Mouse (Mus musculus): Measurements from ENCODE around the gene Arhgef28.

The Arhgef28 gene

DNA sequence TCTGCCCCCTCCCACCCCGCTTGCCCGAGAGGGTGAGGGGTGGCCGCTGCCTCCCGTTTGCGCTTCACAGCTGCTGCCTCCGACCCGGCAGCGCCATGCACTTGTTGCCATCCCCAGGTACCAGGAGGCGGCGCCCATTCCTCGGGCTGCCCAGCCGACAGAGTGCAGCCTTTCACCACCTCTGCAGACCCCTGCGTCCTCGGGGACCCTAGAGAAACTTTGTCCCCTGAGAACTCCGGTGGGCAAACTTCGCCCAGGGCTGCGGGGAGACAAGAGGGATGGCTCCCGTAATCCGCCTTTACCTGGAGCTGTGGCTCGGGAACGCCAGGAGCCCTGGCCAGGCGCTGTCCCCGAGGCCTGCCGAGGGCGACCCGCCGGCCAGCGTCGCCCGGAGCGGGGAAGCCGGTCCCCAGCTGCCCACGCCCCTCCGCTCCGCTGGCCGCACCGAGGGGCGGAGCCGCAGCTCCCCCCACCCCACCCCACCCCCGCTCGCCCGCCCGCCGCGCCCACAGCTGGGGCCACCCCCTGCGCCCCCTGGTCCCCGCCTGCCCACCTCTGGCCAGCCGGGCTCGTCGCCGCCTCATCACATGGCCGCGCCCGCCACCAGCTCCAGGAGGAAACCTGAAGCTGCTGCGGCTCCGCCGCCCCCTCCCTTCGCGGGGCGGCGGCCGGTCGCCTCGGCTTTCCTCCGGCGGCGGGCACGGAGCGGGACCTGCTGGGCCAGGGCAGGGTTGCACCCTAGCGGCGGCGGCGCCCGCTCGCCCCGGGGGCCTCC is at the start of gene Arhgef28:
Gene Arhgef28, minus strand, starts transcription at position 669 of the 775 bp plus-strand sequence.
- DNase-seq (ENCODE audit: low read depth, low spot score), result peak; percentile 63

- no peak for DNase-seq (ENCODE audit: low read depth, low spot score)
These were observed 48.7 kb upstream of the Arhgef28 start for GRCm38 (mm10) chr13:98254921-98255320.

DNA sequence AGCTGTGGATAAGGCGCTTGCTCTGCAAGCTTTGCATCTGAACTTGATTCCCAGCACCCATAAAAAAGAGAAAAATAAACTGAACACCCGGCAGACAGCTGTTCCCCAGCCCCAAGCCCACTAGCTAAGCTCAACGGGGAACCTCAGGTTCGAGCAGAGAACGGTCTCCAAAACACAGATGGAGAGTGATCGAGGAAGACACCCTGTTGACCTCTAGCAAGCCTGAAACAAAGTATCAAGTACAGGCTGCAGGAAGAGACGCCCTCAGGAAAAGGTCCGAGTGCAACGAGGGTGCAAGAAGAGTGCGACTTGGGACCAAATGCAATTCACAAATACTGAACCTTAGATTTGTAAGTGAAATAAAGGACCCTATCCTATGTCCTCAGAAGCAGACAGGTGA is 43.4 kb upstream of the Arhgef28 start:
- no peak for DNase-seq (ENCODE audit: low read depth, low spot score)

DNA sequence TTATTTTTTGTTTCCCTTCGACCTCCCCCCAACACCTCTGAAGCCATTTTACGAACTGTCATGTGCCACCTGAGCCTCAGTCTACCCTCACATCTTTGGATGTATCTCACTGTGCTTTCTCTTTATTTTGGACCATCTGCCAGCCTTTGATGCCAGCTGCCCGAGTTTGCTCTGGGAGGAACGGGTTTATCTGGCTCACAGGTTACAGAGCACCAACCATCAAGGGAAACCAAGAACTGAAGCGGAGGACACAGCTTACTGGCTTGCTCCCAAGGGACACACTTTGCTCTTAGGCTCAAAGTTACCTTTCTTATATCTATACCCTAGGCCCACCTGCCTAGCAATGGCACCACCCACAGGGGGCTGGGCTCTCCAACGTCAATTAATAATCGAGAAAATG is 39.1 kb upstream of the Arhgef28 start:
- DNase-seq (ENCODE audit: low read depth, low spot score), result no peak

GRCm38 (mm10) chr13:98244571-98245350 is 38.5 kb upstream of the Arhgef28 start:
- DNase-seq (ENCODE audit: low read depth, low spot score), result no peak

DNA sequence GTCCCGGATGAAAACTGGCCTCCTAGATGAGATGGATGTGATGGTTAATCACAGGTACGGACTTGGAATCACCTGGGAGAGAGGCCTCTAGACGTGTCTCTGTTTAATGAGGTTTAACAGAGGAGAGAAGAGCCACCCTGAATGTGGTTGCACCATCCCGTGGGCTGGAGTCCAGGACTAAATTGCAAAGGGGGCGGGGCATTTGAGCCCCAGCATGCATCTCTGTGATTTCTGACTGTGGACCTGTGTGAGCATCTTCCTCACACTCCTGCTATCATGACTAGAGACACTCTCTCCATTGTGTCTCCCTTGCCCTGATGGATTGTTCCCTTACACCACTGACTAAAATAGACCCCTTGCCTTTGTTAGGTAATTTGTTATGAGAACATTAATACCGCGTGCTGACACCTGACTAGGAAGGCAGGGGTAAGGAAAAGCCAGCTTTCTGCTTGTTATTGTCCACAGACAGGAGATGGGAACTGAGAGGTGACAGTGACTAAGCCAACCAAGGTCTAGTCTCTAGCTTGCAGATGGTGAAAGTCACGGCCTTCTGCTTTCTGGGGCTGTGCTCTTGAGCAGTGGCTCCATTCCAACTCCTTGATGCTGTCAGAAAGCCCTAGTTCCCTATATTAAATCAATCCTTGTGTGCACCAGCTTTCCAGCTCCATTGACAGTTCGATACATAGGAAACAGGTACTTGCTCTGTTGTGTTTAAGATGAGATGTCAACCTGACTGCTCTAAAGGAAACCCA is 35.5 kb upstream of the Arhgef28 start:
- no peak for DNase-seq (ENCODE audit: low read depth, low spot score)

GRCm38 (mm10) chr13:98239978-98240641 is 33.9 kb upstream of the Arhgef28 start:
- peak; percentile 74 for DNase-seq (ENCODE audit: low read depth, low spot score)

DNA sequence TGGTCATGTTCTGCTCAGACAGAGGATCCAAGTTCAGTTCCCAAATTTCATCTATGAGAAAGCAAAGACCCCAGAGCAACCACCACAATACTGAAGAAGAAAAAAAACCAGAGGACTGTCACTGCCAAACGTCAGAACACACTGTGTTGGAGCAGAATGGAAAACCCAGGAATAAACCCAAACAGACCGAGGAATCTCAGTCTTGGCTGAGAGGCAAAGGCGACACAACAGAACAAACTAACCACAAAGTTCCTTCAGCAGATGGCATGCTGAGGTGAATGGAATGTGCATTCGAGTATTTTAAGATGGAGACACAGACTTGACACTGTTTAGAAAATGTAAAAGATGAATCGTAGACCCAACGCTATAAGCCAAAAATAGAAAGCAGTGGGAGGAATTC is 29.2 kb upstream of the Arhgef28 start:
- DNase-seq (ENCODE audit: low read depth, low spot score), result no peak

DNA sequence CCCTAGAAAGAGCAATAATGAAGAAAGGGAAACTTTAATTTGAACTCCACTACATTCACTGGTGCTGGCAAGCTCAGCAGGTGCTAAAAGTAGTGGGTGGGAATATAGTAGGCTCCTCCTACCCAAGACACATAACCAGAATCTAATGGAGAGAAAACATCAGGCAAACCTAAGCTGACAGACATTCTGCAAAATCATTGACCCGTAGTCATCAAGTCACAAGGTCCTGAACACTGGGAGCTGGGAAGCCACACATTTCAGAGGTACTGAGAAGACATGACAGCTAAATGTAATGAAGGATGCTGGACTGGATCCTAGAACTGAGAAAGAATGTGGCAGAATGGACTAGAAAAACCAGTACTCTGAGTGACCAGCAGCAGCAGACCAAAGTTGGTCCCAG is 24.3 kb upstream of the Arhgef28 start:
- DNase-seq (ENCODE audit: low read depth, low spot score), result no peak

DNA sequence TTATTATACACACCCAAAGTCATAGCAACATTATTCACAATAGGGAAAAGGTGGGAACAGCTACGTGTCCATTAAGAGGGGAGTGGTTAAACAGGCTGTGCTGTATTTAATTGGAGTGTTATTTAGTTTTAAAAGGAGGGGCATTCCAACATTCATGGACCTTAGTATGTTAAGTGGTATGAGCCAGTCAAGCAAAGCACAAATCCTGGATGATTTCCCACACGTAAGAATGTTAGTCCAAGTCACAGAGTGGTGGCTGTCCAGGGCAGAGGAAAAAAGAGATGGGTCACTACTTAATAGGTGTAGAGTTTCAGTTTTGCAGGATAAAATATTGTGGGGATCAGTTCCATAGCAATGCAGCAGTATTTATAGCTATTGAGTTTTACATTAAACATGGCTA is 20.0 kb upstream of the Arhgef28 start:
- no peak for DNase-seq (ENCODE audit: low read depth, low spot score)

DNA sequence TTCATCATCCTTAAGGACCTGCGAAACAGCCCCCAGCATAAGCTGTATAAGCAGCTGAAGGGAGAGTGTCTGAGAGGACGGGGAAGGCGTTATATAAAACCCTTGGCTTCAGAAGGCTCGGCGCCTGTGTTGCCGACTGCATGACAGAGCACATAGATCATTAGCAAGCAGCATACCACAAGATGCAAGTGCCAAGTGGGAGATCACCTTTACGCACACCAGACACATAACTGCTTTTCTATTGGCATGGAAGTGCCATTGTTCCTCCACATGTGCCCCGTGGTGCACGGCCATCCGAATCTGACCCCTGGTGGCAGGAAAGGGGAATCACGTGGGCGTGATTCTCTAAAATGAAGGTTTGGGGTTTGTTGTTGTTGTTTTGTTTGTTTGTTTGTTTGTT is 16.6 kb upstream of the Arhgef28 start:
- DNase-seq (ENCODE audit: low read depth, low spot score), result peak; percentile 49

- DNase-seq (ENCODE audit: low read depth, low spot score), result no peak
These were observed 3.9 kb upstream of the Arhgef28 start for GRCm38 (mm10) chr13:98210137-98210536.

GRCm38 (mm10) chr13:98208842-98209241 is 2.6 kb upstream of the Arhgef28 start:
- DNase-seq (ENCODE audit: low read depth, low spot score), result peak; percentile 58

DNA sequence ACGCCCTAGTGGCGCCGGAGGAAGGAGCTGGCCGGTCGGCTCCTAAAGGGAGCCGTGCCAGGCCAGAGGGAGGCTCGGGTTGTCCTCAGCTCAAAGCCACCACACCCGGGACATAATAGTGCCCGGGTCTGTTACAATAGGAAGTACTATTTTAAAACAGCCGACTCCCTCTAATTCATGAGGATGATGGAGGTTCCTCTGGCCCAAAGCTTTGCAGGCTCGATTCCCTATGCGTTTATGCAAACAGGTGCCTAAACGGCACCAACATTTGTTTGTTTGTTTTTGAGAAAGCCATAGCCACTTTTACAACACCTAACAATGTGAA is 269 bp upstream of the Arhgef28 start:
- no peak for DNase-seq (ENCODE audit: low read depth, low spot score)

DNA sequence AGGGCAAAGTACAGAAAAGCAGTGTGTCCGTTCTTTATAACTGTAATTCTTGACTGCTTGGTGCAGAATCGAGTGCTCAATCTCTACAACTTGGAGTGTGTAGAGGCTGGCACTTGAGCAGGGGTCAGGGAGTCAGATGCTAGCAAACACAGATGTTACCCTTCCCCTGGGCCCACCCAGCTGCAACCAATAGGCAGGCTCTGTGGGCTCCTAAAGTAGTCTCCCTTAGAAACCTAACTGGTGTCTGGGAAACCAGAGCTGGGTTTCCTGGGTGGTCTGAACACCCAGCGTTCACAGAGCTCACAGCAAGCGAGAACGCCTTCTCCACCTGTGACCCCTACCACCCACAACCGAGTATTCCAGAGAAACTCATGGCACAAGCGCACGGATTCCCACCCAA is 1.1 kb downstream of the Arhgef28 start:
- DNase-seq (ENCODE audit: low read depth, low spot score), result peak; percentile 34

DNA sequence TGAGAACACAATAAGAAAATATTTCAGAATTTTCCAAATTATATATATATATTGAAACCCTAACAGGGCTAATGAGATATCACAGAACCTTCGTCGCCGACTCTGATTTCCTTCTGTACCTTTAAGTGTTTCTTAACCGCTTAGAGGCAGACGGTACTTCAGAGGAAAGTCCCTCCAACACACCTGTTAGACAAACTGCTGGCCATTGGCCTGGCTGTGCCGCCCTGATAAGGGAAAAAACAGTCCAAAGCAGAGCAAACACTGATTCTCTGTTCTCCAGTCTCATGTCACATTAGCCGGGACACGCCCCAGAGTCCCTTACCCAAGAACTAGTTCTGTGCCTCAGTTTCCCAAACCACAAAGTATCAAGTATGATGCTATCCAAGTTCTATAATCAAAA is 1.9 kb downstream of the Arhgef28 start:
- no peak for DNase-seq (ENCODE audit: low read depth, low spot score)

GRCm38 (mm10) chr13:98201436-98201835 is 4.8 kb downstream of the Arhgef28 start:
- no peak for DNase-seq (ENCODE audit: low read depth, low spot score)

DNA sequence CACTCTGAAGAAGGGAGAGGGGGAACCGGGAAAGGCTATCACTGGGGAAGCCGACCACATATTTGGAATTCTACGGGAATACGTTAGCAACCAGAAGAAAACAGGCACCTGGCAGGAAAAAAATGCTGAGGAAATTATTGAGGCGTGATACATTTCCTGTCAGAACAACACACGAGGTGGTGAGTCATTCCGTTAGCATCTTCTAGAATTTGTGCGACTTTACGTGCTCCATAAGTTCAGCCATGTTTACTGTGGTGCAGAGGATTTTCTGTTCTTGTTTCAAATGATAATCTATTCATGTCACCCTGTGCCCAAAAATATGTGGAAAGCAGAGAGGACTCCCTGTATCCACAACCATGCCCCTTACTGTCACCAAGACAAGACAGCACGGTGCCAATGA is 13.6 kb downstream of the Arhgef28 start:
- no peak for DNase-seq (ENCODE audit: low read depth, low spot score)

GRCm38 (mm10) chr13:98188500-98188899 is 17.7 kb downstream of the Arhgef28 start:
- no peak for DNase-seq (ENCODE audit: low read depth, low spot score)

DNA sequence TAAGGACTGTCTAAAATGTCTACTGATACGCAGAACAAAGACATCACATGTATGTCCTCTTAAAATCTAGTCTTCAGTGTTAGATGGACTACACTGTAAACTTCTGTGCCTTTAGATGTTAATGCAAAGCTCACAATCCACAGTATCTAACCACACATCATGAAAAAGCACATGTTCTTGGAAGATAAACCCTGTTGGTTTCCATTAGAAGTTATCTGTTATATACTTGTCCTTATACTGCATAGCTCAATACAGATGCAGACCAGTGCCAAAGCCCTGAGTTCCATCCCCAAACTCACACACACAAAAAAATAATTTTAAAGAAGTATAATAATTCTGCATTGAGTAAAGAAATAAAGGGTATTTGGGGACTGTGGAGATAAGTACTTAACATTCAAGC is 18.3 kb downstream of the Arhgef28 start:
- no peak for DNase-seq (ENCODE audit: low read depth, low spot score)

DNA sequence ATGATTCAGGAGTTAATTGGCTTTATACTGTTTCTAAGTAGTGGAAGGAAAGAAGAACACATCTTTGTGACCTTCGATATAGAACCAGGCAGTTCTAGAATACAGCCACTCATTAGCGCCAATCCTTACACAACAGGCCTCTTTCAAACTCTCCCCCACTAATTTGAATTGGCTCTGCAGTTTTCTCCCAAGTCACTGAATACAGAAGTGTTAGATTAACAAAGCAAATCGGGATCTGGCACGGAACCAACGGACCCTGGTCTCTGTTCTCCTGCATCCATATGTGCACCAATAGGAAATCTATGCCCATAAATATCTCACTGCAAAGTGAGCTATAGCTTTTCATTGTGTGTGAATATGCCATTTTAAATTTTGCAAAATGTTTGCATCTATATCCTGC is 20.1 kb downstream of the Arhgef28 start:
- no peak for DNase-seq (ENCODE audit: low read depth, low spot score)

- no peak for DNase-seq (ENCODE audit: low read depth, low spot score)
These were observed 21.6 kb downstream of the Arhgef28 start for GRCm38 (mm10) chr13:98184632-98185031.
